Mouse (Mus musculus): ENCODE measurements around the gene Dennd2a. TPM values are rescaled to one million over a fixed set of nuclear protein-coding genes. Genes with fewer than 3 reads are reported as not detected.

Gene Dennd2a
- polyA plus RNA-seq, 1 experiment from 2014 or later = 37.5 TPM

GRCm38 (mm10) chr6:39591481-39591880 is 33.8 kb upstream of the Dennd2a start:
- Histone ChIP-seq H3K36me3 (ENCODE audit: control insufficient read depth, insufficient read depth, low read length) (peaks cover 2% of the 10 kb centered on the region; the same call in 1 of the 2 replicates), H3K4me3 (ENCODE audit: low read depth, low read length) (no peak overlapping the region), H3K9ac (ENCODE audit: low read length) (no peak overlapping the region), H3K4me1 (ENCODE audit: control insufficient read depth, insufficient read depth, low read length) (no peaks in the 10 kb centered on the region), H3K27me3 (ENCODE audit: control insufficient read depth, insufficient read depth, low read length) (no peaks in the 10 kb centered on the region), H3K9me3 (ENCODE audit: control insufficient read depth, low read length) (no peaks in the 10 kb centered on the region), H3K27ac (replicated peaks; ENCODE audit: low read depth, low read length) (no peak overlapping the region), H3K4me2 (ENCODE audit: low read depth, severe bottlenecking) (no peak overlapping the region)
- DNase-seq (ENCODE audit: low spot score) = no peak
- ATAC-seq (ENCODE audit: insufficient number of reproducible peaks, low FRiP score, low TSS enrichment, low read depth) = no peak
- 95% methylated on average over 4 of the region's 4 CpGs for WGBS

DNA sequence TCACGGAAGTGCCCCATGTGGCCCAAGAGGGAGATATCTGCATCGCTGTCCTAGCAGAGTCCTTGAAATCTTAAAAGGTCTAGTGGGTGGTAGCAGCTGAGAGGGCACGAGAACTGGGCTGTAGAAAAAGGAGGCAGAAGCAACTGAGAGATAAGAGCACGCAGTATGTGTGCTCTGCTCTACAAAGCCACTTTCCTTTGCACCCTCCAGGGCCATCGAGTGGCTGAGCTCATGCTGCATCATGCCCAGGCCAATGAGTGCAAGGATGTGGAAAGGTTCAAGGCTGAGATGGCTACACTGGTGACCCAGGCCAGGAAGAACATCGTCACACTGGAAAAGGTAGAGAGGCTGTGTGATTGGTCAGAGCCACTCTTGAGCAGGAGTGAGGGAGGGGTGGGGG is 27.9 kb upstream of the Dennd2a start, which contains the start of gene Gm42420:
Gene Gm42420, plus strand, starts transcription at position 237 of the 400 bp plus-strand sequence.
- no peaks in the 10 kb centered on the region for H3K36me3 ChIP-seq (ENCODE audit: control insufficient read depth, insufficient read depth, low read length)
- 90% methylated on average over 6 of the region's 6 CpGs for WGBS
- no peak within 1 kb of the TSS for H3K4me2 ChIP-seq (ENCODE audit: low read depth, severe bottlenecking)
- no peaks in the 10 kb centered on the region for H3K27me3 ChIP-seq (ENCODE audit: control insufficient read depth, insufficient read depth, low read length)
- no peaks in the 10 kb centered on the region for H3K4me1 ChIP-seq (ENCODE audit: control insufficient read depth, insufficient read depth, low read length)
- no peaks in the 10 kb centered on the region for H3K9me3 ChIP-seq (ENCODE audit: control insufficient read depth, low read length)
- no peak within 1 kb of the TSS for H3K9ac ChIP-seq (ENCODE audit: low read length)
- DNase-seq (ENCODE audit: low spot score) (no peak), ATAC-seq (ENCODE audit: insufficient number of reproducible peaks, low FRiP score, low TSS enrichment, low read depth) (no peak)
- no peak within 1 kb of the TSS for H3K4me3 ChIP-seq (ENCODE audit: low read depth, low read length)
- H3K27ac ChIP-seq (replicated peaks; ENCODE audit: low read depth, low read length) = no peak within 1 kb of the TSS

GRCm38 (mm10) chr6:39581087-39581784 is 23.6 kb upstream of the Dennd2a start:
- Histone ChIP-seq H3K4me2 (ENCODE audit: low read depth, severe bottlenecking) (no peak overlapping the region), H3K9me3 (ENCODE audit: control insufficient read depth, low read length) (no peaks in the 10 kb centered on the region), H3K36me3 (ENCODE audit: control insufficient read depth, insufficient read depth, low read length) (no peaks in the 10 kb centered on the region), H3K27me3 (ENCODE audit: control insufficient read depth, insufficient read depth, low read length) (no peaks in the 10 kb centered on the region), H3K4me1 (ENCODE audit: control insufficient read depth, insufficient read depth, low read length) (no peaks in the 10 kb centered on the region), H3K9ac (ENCODE audit: low read length) (no peak overlapping the region), H3K4me3 (ENCODE audit: low read depth, low read length) (no peak overlapping the region), H3K27ac (replicated peaks; ENCODE audit: low read depth, low read length) (no peak overlapping the region)
- 83% methylated on average over 7 of the region's 7 CpGs for WGBS
- no peak for ATAC-seq (ENCODE audit: insufficient number of reproducible peaks, low FRiP score, low TSS enrichment, low read depth)
- no peak for DNase-seq (ENCODE audit: low spot score)

GRCm38 (mm10) chr6:39580558-39580957 is 22.9 kb upstream of the Dennd2a start:
- no peak overlapping the region for H3K27ac ChIP-seq (replicated peaks; ENCODE audit: low read depth, low read length)
- H3K4me3 ChIP-seq (ENCODE audit: low read depth, low read length) = no peak overlapping the region
- no peak for DNase-seq (ENCODE audit: low spot score)
- H3K4me1 ChIP-seq (ENCODE audit: control insufficient read depth, insufficient read depth, low read length) = no peaks in the 10 kb centered on the region
- ATAC-seq (ENCODE audit: insufficient number of reproducible peaks, low FRiP score, low TSS enrichment, low read depth) = no peak
- H3K27me3 ChIP-seq (ENCODE audit: control insufficient read depth, insufficient read depth, low read length) = no peaks in the 10 kb centered on the region
- no peaks in the 10 kb centered on the region for H3K36me3 ChIP-seq (ENCODE audit: control insufficient read depth, insufficient read depth, low read length)
- H3K9ac ChIP-seq (ENCODE audit: low read length) = no peak overlapping the region
- no peaks in the 10 kb centered on the region for H3K9me3 ChIP-seq (ENCODE audit: control insufficient read depth, low read length)
- H3K4me2 ChIP-seq (ENCODE audit: low read depth, severe bottlenecking) = no peak overlapping the region
- 83% methylated on average over 2 of the region's 2 CpGs for WGBS

- DNase-seq (ENCODE audit: low spot score) = no peak
- 0 out of 2 replicates have a peak, but pooled peaks cover 1% of the 10 kb centered on the region for H3K4me1 ChIP-seq (ENCODE audit: control insufficient read depth, insufficient read depth, low read length)
- ATAC-seq (ENCODE audit: insufficient number of reproducible peaks, low FRiP score, low TSS enrichment, low read depth) = no peak
- H3K36me3 ChIP-seq (ENCODE audit: control insufficient read depth, insufficient read depth, low read length) = no peaks in the 10 kb centered on the region
- H3K9me3 ChIP-seq (ENCODE audit: control insufficient read depth, low read length) = no peaks in the 10 kb centered on the region
- WGBS = 94% methylated on average over 7 of the region's 7 CpGs
- H3K9ac ChIP-seq (ENCODE audit: low read length) = no peak overlapping the region
- no peaks in the 10 kb centered on the region for H3K27me3 ChIP-seq (ENCODE audit: control insufficient read depth, insufficient read depth, low read length)
- no peak overlapping the region for H3K4me3 ChIP-seq (ENCODE audit: low read depth, low read length)
- H3K4me2 ChIP-seq (ENCODE audit: low read depth, severe bottlenecking) = no peak overlapping the region
- H3K27ac ChIP-seq (replicated peaks; ENCODE audit: low read depth, low read length) = no peak overlapping the region
These were observed 21.9 kb upstream of the Dennd2a start for GRCm38 (mm10) chr6:39579552-39579951.

DNA sequence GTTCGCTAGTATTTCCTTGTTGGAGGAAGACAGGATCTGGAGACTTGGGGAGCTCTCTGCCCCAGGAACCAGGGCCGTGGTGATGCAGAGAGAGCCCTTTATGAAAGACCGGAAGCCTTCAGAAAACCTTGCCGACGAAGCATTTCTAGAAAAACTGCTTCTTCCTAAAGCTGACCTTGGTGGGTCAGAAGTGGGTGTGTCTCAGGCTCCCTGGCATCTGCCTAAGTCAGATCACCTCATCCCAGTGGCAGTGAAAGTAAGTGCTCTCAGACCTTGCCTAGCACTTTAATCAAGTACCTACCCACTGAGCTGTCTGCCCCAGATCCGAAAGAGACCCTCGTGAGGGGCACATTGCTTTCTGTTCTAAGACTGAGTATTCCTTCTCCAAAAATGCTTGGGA is 17.3 kb upstream of the Dennd2a start:
- 72% methylated on average over 7 of the region's 7 CpGs for WGBS

DNA sequence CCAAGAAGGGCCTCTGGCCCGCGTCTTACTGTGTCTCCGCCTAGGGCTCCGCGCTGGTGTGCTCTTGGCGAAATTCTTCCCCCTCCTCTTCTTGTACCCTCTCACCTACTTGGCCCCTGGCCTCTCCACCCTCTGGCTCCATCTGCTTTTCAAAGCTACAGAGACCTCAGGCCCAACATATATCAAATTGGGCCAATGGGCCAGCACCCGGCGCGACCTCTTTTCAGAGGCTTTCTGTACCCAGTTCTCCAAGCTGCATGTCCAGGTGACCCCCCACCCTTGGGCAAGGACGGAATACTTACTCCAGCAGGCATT is 16.8 kb upstream of the Dennd2a start:
- H3K9me3 ChIP-seq (ENCODE audit: control insufficient read depth, low read length) = no peaks in the 10 kb centered on the region
- 24% methylated on average over 10 of the region's 10 CpGs for WGBS
- H3K27ac ChIP-seq (replicated peaks; ENCODE audit: low read depth, low read length) = no peak overlapping the region
- no peaks in the 10 kb centered on the region for H3K27me3 ChIP-seq (ENCODE audit: control insufficient read depth, insufficient read depth, low read length)
- H3K9ac ChIP-seq (ENCODE audit: low read length) = peak overlapping the region; percentile 32; the same call in 1 of the 2 replicates
- 0 out of 2 replicates have a peak, but pooled peaks have one; percentile 8 for ATAC-seq (ENCODE audit: insufficient number of reproducible peaks, low FRiP score, low TSS enrichment, low read depth)
- H3K4me1 ChIP-seq (ENCODE audit: control insufficient read depth, insufficient read depth, low read length) = 0 out of 2 replicates have a peak, but pooled peaks cover 2% of the 10 kb centered on the region
- H3K4me3 ChIP-seq (ENCODE audit: low read depth, low read length) = peak overlapping the region; percentile 82
- H3K36me3 ChIP-seq (ENCODE audit: control insufficient read depth, insufficient read depth, low read length) = no peaks in the 10 kb centered on the region
- H3K4me2 ChIP-seq (ENCODE audit: low read depth, severe bottlenecking) = peak overlapping the region; percentile 82
- DNase-seq (ENCODE audit: low spot score) = no peak

More for the DNA sequence above, 17.3 kb upstream of the Dennd2a start:
- Histone ChIP-seq H3K4me3 (ENCODE audit: low read depth, low read length) (no peak overlapping the region), H3K27ac (replicated peaks; ENCODE audit: low read depth, low read length) (no peak overlapping the region), H3K4me2 (ENCODE audit: low read depth, severe bottlenecking) (no peak overlapping the region; the same call in 1 of the 2 replicates), H3K27me3 (ENCODE audit: control insufficient read depth, insufficient read depth, low read length) (no peaks in the 10 kb centered on the region), H3K36me3 (ENCODE audit: control insufficient read depth, insufficient read depth, low read length) (no peaks in the 10 kb centered on the region), H3K4me1 (ENCODE audit: control insufficient read depth, insufficient read depth, low read length) (0 out of 2 replicates have a peak, but pooled peaks cover 2% of the 10 kb centered on the region), H3K9ac (ENCODE audit: low read length) (no peak overlapping the region), H3K9me3 (ENCODE audit: control insufficient read depth, low read length) (no peaks in the 10 kb centered on the region)
- no peak for DNase-seq (ENCODE audit: low spot score)
- ATAC-seq (ENCODE audit: insufficient number of reproducible peaks, low FRiP score, low TSS enrichment, low read depth) = no peak

DNA sequence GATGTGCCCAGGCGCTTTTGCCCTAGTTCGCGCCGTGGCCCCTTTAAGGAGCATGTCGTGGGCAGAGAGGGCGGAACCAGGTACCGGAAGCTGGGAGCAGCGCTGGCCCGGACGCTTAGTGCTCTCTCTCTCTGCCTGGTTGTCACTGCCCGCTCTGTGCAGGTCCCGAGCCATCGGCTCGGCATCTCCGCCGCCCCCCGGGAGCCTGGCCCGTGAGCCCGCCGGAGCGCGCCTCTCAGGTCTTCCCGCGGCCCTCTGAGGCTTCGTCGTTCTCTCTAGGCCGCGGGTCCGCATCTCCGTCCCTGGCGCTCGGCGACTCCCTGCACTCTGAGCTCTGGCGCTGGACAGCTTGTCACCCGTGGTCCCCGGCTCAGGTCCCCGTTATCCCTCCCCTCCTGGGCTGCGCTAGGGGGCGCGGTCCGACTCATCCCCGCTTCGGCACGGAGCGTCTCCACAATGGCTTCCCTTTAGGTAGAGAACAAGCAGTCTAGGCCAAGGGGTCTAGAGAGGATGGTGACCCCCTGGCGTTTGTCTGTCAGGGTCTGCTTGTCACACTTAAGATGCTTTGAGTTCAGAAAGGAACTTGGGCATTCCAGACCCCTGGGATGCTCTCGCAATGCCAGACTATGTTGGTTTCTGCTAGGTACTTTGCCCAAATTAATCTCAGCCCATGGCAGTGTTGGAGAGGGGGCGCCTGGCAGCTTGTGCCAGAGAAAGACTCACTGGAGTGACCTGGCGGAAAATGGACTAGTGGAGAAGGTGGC is 16.3 kb upstream of the Dennd2a start, which contains the start of gene Adck2:
Gene Adck2, plus strand, starts transcription at position 83 of the 764 bp plus-strand sequence.
- H3K9me3 ChIP-seq (ENCODE audit: control insufficient read depth, low read length) = no peaks in the 10 kb centered on the region
- DNase-seq (ENCODE audit: low spot score) (peak; percentile 83), ATAC-seq (ENCODE audit: insufficient number of reproducible peaks, low FRiP score, low TSS enrichment, low read depth) (peak; percentile 91)
- 0 out of 2 replicates have a peak, but pooled peaks cover 2% of the 10 kb centered on the region for H3K4me1 ChIP-seq (ENCODE audit: control insufficient read depth, insufficient read depth, low read length)
- peak within 1 kb of the TSS; percentile 82 for H3K4me3 ChIP-seq (ENCODE audit: low read depth, low read length)
- H3K9ac ChIP-seq (ENCODE audit: low read length) = peak within 1 kb of the TSS; percentile 67
- H3K27me3 ChIP-seq (ENCODE audit: control insufficient read depth, insufficient read depth, low read length) = no peaks in the 10 kb centered on the region
- H3K4me2 ChIP-seq (ENCODE audit: low read depth, severe bottlenecking) = peak within 1 kb of the TSS; percentile 82
- WGBS = under 1% methylated on average over 49 of the region's 49 CpGs
- H3K27ac ChIP-seq (replicated peaks; ENCODE audit: low read depth, low read length) = peak within 1 kb of the TSS; percentile 44; the same call in 1 of the 2 replicates
- no peaks in the 10 kb centered on the region for H3K36me3 ChIP-seq (ENCODE audit: control insufficient read depth, insufficient read depth, low read length)
